Mouse (Mus musculus) gonadal fat pad, adult 2 months (tissue): ENCODE data around the gene Rxra. TPM values are rescaled to one million over a fixed set of nuclear protein-coding genes. Genes with fewer than 3 reads are reported as not detected.

Experiments used
- DNase-seq: peaks from one replicate; pipeline ENCODE4 v3.0.0-alpha.2; 2012; ENCODE audit warnings: low read depth
- polyA plus RNA-seq: library from polyadenylated mRNA; depleted of rRNA; stranded (reverse); fragments of >200 nt; gene quantifications from 2 replicates; pipeline ENCODE4 v1.2.3, GENCODE M21; 2012; rRNA removed

The Rxra gene
- polyA plus RNA-seq, 1 experiment: 82.3 TPM

- no peak for DNase-seq
Observed at GRCm38 (mm10) chr2:27807684-27808083, 131.4 kb downstream of the Rxra start.

- DNase-seq: no peak
Observed at GRCm38 (mm10) chr2:27809897-27810296, 133.7 kb downstream of the Rxra start.

Other genes starting within 250 kb of the Rxra start
- gene Vav2, start 249.4 kb upstream of the Rxra start, polyA plus RNA-seq: 32.0 and 37.5 TPM in 2 replicates
- 12.4 and 15.2 TPM in 2 replicates for gene Brd3os, start 234.1 kb upstream of the Rxra start, polyA plus RNA-seq
- 20.0 and 25.3 TPM in 2 replicates for gene Brd3, start 168.8 kb upstream of the Rxra start, polyA plus RNA-seq
- 22.5 and 23.1 TPM in 2 replicates for gene Wdr5, start 161.3 kb upstream of the Rxra start, polyA plus RNA-seq
- gene Col5a1, start 210.0 kb downstream of the Rxra start, polyA plus RNA-seq: 35.0 and 39.3 TPM in 2 replicates